Mouse (Mus musculus) thymus, adult 2 months (tissue): ENCODE results near the gene Olfr979. TPM values are rescaled to one million over a fixed set of nuclear protein-coding genes. Genes with fewer than 3 reads are reported as not detected.

Experiments used
- DNase-seq: peaks from one replicate; pipeline ENCODE4 v3.0.0; 2021
- H3K27ac ChIP-seq: fragments of 200-500 bp; 2 replicates; pipeline ENCODE4 v1.5.1; 2012; ENCODE audit warnings: low read length, control low read depth; ENCODE audit not compliant: control insufficient read depth, insufficient read depth
- H3K27me3 ChIP-seq: fragments of 200-500 bp; 2 replicates; pipeline ENCODE4 v1.6.1; 2012; ENCODE audit warnings: mild to moderate bottlenecking, low read length, moderate library complexity, mixed read lengths; ENCODE audit not compliant: control insufficient read depth, insufficient read depth
- H3K36me3 ChIP-seq: fragments of 200-500 bp; 2 replicates; pipeline ENCODE4 v1.6.1; 2012; ENCODE audit warnings: mild to moderate bottlenecking, low read length, moderate library complexity; ENCODE audit not compliant: control insufficient read depth, insufficient read depth
- H3K4me1 ChIP-seq: fragments of 200-500 bp; replicated peaks from 2 replicates; pipeline ENCODE4 v1.6.1; 2012; ENCODE audit warnings: low read length; ENCODE audit not compliant: control insufficient read depth, insufficient read depth
- H3K4me3 ChIP-seq: fragments of 200-500 bp; 2 replicates; pipeline ENCODE4 v1.5.1; 2012; ENCODE audit warnings: mild to moderate bottlenecking, low read length, control low read depth, moderate library complexity; ENCODE audit not compliant: control insufficient read depth, insufficient read depth
- CTCF ChIP-seq: fragments of 200-500 bp; IDR thresholded peaks from 2 replicates; pipeline ENCODE4 v1.5.1; 2012; ENCODE audit warnings: mild to moderate bottlenecking, control low read depth, low read length, moderate library complexity, borderline replicate concordance; ENCODE audit not compliant: control insufficient read depth, poor library complexity, insufficient read depth; ENCODE audit errors: extremely low read depth
- POLR2A ChIP-seq: fragments of 200-500 bp; IDR thresholded peaks from 2 replicates; pipeline ENCODE4 v1.6.1; 2012; ENCODE audit warnings: mild to moderate bottlenecking, low read length, control low read depth, moderate library complexity; ENCODE audit not compliant: control insufficient read depth, poor library complexity, insufficient read depth; ENCODE audit errors: extremely low read depth
- WGBS: fragments of 180-500 bp; shearing (Covaris S2); methylation state at CpG from one replicate; pipeline ENCODE4 v1.1.7; 2018; 5-methylcytosine and 5-hydroxymethylcytosine counted together
- polyA plus RNA-seq: library from polyadenylated mRNA; depleted of rRNA; stranded (reverse); fragments of >200 nt; gene quantifications from 2 replicates; pipeline ENCODE4 v1.2.3, GENCODE M21; 2012; rRNA removed

The Olfr979 gene
- polyA plus RNA-seq, 1 experiment = not detected

- Histone ChIP-seq H3K4me3 (no peak within 1 kb of the TSS), H3K36me3 (no peaks in the 10 kb centered on the region), H3K27me3 (no peaks in the 10 kb centered on the region), H3K27ac (no peak within 1 kb of the TSS), H3K4me1 (no peaks in the 10 kb centered on the region)
- WGBS = 74% methylated on average over 1 of the region's 1 CpGs
- no peak for TF ChIP-seq CTCF
- no peak for TF ChIP-seq POLR2A
- DNase-seq = no peak
Observed at GRCm38 (mm10) chr9:39951946-39952345, 51.3 kb downstream of the Olfr979 start, which contains the start of gene Olfr975. Olfr975 (minus strand) TSS chr9:39952046.

Other genes with a start within 250 kb of the Olfr979 start
- gene Olfr968, start 220.2 kb downstream of the Olfr979 start, polyA plus RNA-seq = not detected in 2 replicates
- gene Olfr969, start 212.5 kb downstream of the Olfr979 start, polyA plus RNA-seq = not detected in 2 replicates
- not detected in 2 replicates for gene Olfr970, start 194.6 kb downstream of the Olfr979 start, polyA plus RNA-seq
- not detected in 2 replicates for gene Olfr971, start 166.6 kb downstream of the Olfr979 start, polyA plus RNA-seq
- gene Olfr972, start 137.0 kb downstream of the Olfr979 start, polyA plus RNA-seq = not detected in 2 replicates
- not detected in 2 replicates for gene Olfr229, start 96.1 kb downstream of the Olfr979 start, polyA plus RNA-seq
- not detected in 2 replicates for gene Olfr974, start 66.0 kb downstream of the Olfr979 start, polyA plus RNA-seq
- not detected in 2 replicates for gene Olfr975, start 51.4 kb downstream of the Olfr979 start, polyA plus RNA-seq
- gene Olfr976, start 42.3 kb downstream of the Olfr979 start, polyA plus RNA-seq = not detected in 2 replicates
- not detected in 2 replicates for gene Olfr978, start 11.4 kb downstream of the Olfr979 start, polyA plus RNA-seq
- gene Olfr980, start 6.1 kb upstream of the Olfr979 start, polyA plus RNA-seq = not detected in 2 replicates
- not detected in 2 replicates for gene Olfr981, start 18.0 kb upstream of the Olfr979 start, polyA plus RNA-seq
- not detected in 2 replicates for gene Olfr982, start 70.4 kb upstream of the Olfr979 start, polyA plus RNA-seq
- gene Olfr983, start 90.1 kb upstream of the Olfr979 start, polyA plus RNA-seq = not detected in 2 replicates
- not detected in 2 replicates for gene Olfr984, start 110.7 kb upstream of the Olfr979 start, polyA plus RNA-seq
- gene Olfr985, start 126.7 kb upstream of the Olfr979 start, polyA plus RNA-seq = not detected in 2 replicates
- not detected in 2 replicates for gene Tmem225, start 144.7 kb upstream of the Olfr979 start, polyA plus RNA-seq
- gene Olfr986, start 177.5 kb upstream of the Olfr979 start, polyA plus RNA-seq = not detected in 2 replicates
- gene Zfp202, start 188.9 kb upstream of the Olfr979 start, polyA plus RNA-seq = 0.74 and 0.80 TPM in 2 replicates